Mouse (Mus musculus): ENCODE measurements around the gene Ninj2. TPM values are rescaled to one million over a fixed set of nuclear protein-coding genes. Genes with fewer than 3 reads are reported as not detected.

The Ninj2 gene
- polyA plus RNA-seq, 1 experiment from 2014 or later: not detected

DNA sequence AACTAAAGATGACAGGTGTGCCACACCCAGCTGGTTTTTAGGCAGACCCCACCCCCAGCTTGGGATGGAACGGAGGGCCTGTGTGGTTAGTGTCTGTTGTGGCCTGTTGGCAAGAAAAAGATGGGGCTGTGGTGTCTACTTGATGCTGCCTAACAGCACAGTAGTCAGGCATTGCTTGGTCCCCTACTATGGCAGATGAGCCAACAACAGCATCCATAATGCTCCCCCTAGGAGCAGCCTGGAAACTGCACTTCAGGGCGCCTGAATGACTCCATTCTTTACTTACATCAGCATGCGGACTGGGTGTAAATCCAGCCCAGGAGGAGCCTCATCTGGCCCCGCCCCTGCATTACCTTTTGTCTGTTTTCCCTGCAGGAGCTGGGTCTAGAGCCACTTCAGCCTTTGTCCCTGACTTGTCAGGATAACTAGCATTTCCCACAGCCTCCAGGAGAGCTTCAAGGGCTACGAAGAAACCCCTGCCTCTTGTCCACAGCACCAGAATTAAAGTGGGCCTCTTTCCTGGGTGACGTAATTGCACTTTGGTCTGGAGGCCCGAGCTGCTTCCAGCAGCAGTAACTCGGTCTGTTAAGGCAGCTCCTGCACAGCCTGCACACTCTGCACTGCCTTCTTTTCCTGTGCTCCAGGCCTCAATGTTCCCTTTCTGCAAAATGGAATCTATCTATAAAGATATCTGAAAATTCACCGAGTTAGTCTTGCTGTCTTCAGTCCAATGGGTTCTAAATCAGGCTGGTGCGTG lies 106.7 kb downstream of the Ninj2 start:
- DNase-seq (ENCODE audit: low spot score): peak; percentile 58
- H3K9me3 ChIP-seq: no peaks in the 10 kb centered on the region
- H3K27ac ChIP-seq: peak overlapping the region; percentile 74
- peaks cover 37% of the 10 kb centered on the region for H3K4me1 ChIP-seq (replicated peaks)
- 27% methylated on average over 10 of the region's 10 CpGs for WGBS
- peaks cover 16% of the 10 kb centered on the region; the same call in 1 of the 2 replicates for H3K27me3 ChIP-seq (ENCODE audit: insufficient read depth, poor library complexity, severe bottlenecking)
- H3K4me3 ChIP-seq: no peak overlapping the region
- no peaks in the 10 kb centered on the region for H3K36me3 ChIP-seq

- Histone ChIP-seq H3K4me1 (replicated peaks) (peaks cover 40% of the 10 kb centered on the region), H3K9me3 (no peaks in the 10 kb centered on the region), H3K27ac (peak overlapping the region; percentile 66), H3K36me3 (no peaks in the 10 kb centered on the region), H3K27me3 (ENCODE audit: insufficient read depth, poor library complexity, severe bottlenecking) (peaks cover 7% of the 10 kb centered on the region; the same call in 1 of the 2 replicates), H3K4me3 (no peak overlapping the region)
- WGBS: 51% methylated on average over 6 of the region's 6 CpGs
- DNase-seq (ENCODE audit: low spot score): no peak
Measured at GRCm38 (mm10) chr6:120201956-120202355, 108.8 kb downstream of the Ninj2 start.

GRCm38 (mm10) chr6:120202406-120202805 lies 109.3 kb downstream of the Ninj2 start:
- WGBS: 62% methylated on average over 8 of the region's 8 CpGs
- no peaks in the 10 kb centered on the region for H3K9me3 ChIP-seq
- H3K27me3 ChIP-seq (ENCODE audit: insufficient read depth, poor library complexity, severe bottlenecking): peaks cover 7% of the 10 kb centered on the region; the same call in 1 of the 2 replicates
- peak overlapping the region; percentile 66 for H3K27ac ChIP-seq
- DNase-seq (ENCODE audit: low spot score): no peak
- H3K4me1 ChIP-seq (replicated peaks): peaks cover 40% of the 10 kb centered on the region
- no peaks in the 10 kb centered on the region for H3K36me3 ChIP-seq
- no peak overlapping the region for H3K4me3 ChIP-seq

DNA sequence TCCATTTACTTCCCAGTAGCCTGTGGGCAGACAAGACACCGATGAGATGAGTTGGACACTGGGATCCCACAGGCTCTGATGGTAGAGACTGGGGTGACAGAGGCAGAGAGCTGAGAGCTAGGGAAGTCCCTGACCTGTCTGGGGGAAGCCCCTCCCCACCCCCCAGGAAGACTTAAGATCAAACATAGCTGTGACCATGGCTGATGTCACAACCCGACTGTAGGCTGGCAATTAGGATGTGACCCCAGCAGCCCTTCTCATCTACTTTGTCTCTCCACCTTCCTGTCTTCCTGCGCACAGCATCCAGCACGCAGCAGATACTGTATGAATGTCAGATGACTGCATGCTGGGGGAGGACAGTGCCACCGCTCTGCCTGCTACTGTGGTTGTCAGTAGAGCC lies 113.4 kb downstream of the Ninj2 start:
- 91% methylated on average over 5 of the region's 5 CpGs for WGBS
- no peak for DNase-seq (ENCODE audit: low spot score)
- no peak overlapping the region for H3K27ac ChIP-seq
- no peaks in the 10 kb centered on the region for H3K9me3 ChIP-seq
- H3K4me3 ChIP-seq: no peak overlapping the region
- H3K4me1 ChIP-seq (replicated peaks): peaks cover 28% of the 10 kb centered on the region
- H3K27me3 ChIP-seq (ENCODE audit: insufficient read depth, poor library complexity, severe bottlenecking): peaks cover 7% of the 10 kb centered on the region; the same call in 1 of the 2 replicates
- no peaks in the 10 kb centered on the region for H3K36me3 ChIP-seq

GRCm38 (mm10) chr6:120211536-120211935 lies 118.4 kb downstream of the Ninj2 start:
- no peak overlapping the region for H3K27ac ChIP-seq
- 82% methylated on average over 6 of the region's 6 CpGs for WGBS
- DNase-seq (ENCODE audit: low spot score): no peak

GRCm38 (mm10) chr6:120216702-120217101 lies 123.6 kb downstream of the Ninj2 start:
- Histone ChIP-seq H3K9me3 (no peaks in the 10 kb centered on the region), H3K27ac (no peak overlapping the region), H3K4me3 (no peak overlapping the region), H3K4me1 (replicated peaks) (no peaks in the 10 kb centered on the region; the same call in 1 of the 2 replicates), H3K36me3 (no peaks in the 10 kb centered on the region), H3K27me3 (ENCODE audit: insufficient read depth, poor library complexity, severe bottlenecking) (no peaks in the 10 kb centered on the region)
- no peak for DNase-seq (ENCODE audit: low spot score)
- WGBS: 77% methylated on average over 1 of the region's 1 CpGs

More at GRCm38 (mm10) chr6:120211536-120211935, 118.4 kb downstream of the Ninj2 start:
- no peaks in the 10 kb centered on the region; the same call in 1 of the 2 replicates for H3K4me1 ChIP-seq (replicated peaks)
- no peaks in the 10 kb centered on the region for H3K36me3 ChIP-seq
- no peaks in the 10 kb centered on the region for H3K27me3 ChIP-seq (ENCODE audit: insufficient read depth, poor library complexity, severe bottlenecking)
- H3K9me3 ChIP-seq: no peaks in the 10 kb centered on the region
- H3K4me3 ChIP-seq: no peak overlapping the region

DNA sequence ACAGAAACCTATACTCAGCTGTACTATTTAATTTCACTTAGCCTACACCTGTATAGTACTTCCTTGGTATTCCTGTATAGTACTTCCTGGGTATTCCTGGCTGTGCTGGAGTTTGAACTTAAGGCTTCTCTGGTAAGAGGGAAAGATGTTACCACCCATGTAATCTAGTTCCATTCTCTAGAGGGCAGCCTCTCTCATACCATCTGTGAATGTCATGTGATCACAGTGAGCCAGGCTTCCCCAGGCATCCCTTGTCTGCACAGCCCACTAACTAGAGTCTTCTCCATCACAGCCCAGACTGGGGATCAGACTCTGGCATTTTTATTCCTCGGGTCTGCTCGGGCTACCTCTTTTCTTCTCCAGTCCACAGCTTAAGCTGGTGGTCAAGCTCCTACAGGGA lies 126.1 kb downstream of the Ninj2 start:
- Histone ChIP-seq H3K4me1 (replicated peaks) (no peaks in the 10 kb centered on the region; the same call in 1 of the 2 replicates), H3K27me3 (ENCODE audit: insufficient read depth, poor library complexity, severe bottlenecking) (no peaks in the 10 kb centered on the region), H3K9me3 (no peaks in the 10 kb centered on the region), H3K4me3 (no peak overlapping the region), H3K27ac (no peak overlapping the region), H3K36me3 (no peaks in the 10 kb centered on the region)
- no peak for DNase-seq (ENCODE audit: low spot score)
- WGBS: 80% methylated on average over 2 of the region's 2 CpGs

- Histone ChIP-seq H3K36me3 (no peaks in the 10 kb centered on the region), H3K4me3 (no peak overlapping the region), H3K9me3 (no peaks in the 10 kb centered on the region), H3K27me3 (ENCODE audit: insufficient read depth, poor library complexity, severe bottlenecking) (no peaks in the 10 kb centered on the region), H3K27ac (no peak overlapping the region), H3K4me1 (replicated peaks) (peaks cover 10% of the 10 kb centered on the region)
- 20% methylated on average over 6 of the region's 6 CpGs for WGBS
- peak; percentile 66 for DNase-seq (ENCODE audit: low spot score)
Measured at GRCm38 (mm10) chr6:120222669-120223068, 129.5 kb downstream of the Ninj2 start.

GRCm38 (mm10) chr6:120225355-120225754 lies 132.2 kb downstream of the Ninj2 start:
- no peak for DNase-seq (ENCODE audit: low spot score)
- Histone ChIP-seq H3K36me3 (no peaks in the 10 kb centered on the region), H3K9me3 (no peaks in the 10 kb centered on the region), H3K27me3 (ENCODE audit: insufficient read depth, poor library complexity, severe bottlenecking) (no peaks in the 10 kb centered on the region), H3K4me3 (no peak overlapping the region), H3K27ac (peak overlapping the region; percentile 5; the same call in 1 of the 2 replicates), H3K4me1 (replicated peaks) (peaks cover 12% of the 10 kb centered on the region)
- WGBS: 68% methylated on average over 6 of the region's 6 CpGs

- 90% methylated on average over 7 of the region's 7 CpGs for WGBS
- no peak for DNase-seq (ENCODE audit: low spot score)
- Histone ChIP-seq H3K27ac (no peak overlapping the region), H3K4me1 (replicated peaks) (peaks cover 16% of the 10 kb centered on the region), H3K36me3 (no peaks in the 10 kb centered on the region), H3K9me3 (no peaks in the 10 kb centered on the region), H3K4me3 (no peak overlapping the region), H3K27me3 (ENCODE audit: insufficient read depth, poor library complexity, severe bottlenecking) (no peaks in the 10 kb centered on the region)
Measured at GRCm38 (mm10) chr6:120227068-120227467, 133.9 kb downstream of the Ninj2 start.

DNA sequence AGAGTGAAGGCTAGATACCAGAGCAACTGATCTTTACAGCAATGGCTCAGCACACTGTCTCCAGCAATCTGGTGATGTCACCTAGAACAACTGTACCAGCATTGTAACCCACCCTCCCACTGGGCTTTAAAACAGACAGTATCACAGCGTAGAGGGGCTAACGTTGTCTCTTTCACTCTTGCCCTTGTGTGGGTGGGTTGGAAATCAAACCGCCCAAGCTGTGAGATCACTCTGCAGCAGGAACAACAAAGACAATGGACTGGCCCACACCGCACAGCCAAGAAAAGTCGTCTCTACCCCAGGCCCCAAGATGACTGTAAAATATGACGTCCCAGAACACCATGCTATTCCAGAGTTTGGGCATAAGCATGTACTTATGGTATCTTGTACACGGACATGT lies 136.7 kb downstream of the Ninj2 start:
- Histone ChIP-seq H3K4me3 (no peak overlapping the region), H3K36me3 (no peaks in the 10 kb centered on the region), H3K27me3 (ENCODE audit: insufficient read depth, poor library complexity, severe bottlenecking) (no peaks in the 10 kb centered on the region), H3K9me3 (no peaks in the 10 kb centered on the region), H3K27ac (no peak overlapping the region), H3K4me1 (replicated peaks) (peaks cover 23% of the 10 kb centered on the region)
- 80% methylated on average over 7 of the region's 7 CpGs for WGBS
- DNase-seq (ENCODE audit: low spot score): no peak

DNA sequence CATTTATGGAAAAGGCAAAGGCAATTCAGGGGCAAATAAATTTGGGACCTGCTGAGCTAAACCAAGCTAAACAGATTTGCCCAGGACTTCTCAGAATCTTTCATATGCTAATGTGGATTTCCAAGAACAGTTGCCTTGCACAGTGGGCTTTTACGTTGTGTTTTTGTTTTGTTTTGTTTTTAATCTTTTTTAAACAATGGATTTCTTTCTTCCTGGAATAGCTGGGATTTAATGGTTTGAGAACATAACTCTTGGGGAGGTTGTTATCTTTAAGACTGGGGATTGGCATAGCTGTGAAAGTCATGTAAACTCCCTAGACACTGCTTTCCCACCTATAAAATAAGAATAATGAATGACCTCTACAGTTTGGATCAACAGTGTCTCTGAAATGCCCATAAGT lies 137.3 kb downstream of the Ninj2 start:
- DNase-seq (ENCODE audit: low spot score): no peak
- 40% methylated on average over 1 of the region's 1 CpGs for WGBS
- H3K4me1 ChIP-seq (replicated peaks): peaks cover 24% of the 10 kb centered on the region
- H3K27me3 ChIP-seq (ENCODE audit: insufficient read depth, poor library complexity, severe bottlenecking): no peaks in the 10 kb centered on the region
- H3K27ac ChIP-seq: no peak overlapping the region
- H3K4me3 ChIP-seq: no peak overlapping the region
- H3K9me3 ChIP-seq: no peaks in the 10 kb centered on the region
- no peaks in the 10 kb centered on the region for H3K36me3 ChIP-seq

- H3K36me3 ChIP-seq: no peaks in the 10 kb centered on the region
- WGBS: 95% methylated on average over 6 of the region's 6 CpGs
Measured at GRCm38 (mm10) chr6:120232885-120233284, 139.7 kb downstream of the Ninj2 start.

More at GRCm38 (mm10) chr6:120232885-120233284, 139.7 kb downstream of the Ninj2 start:
- no peak for DNase-seq (ENCODE audit: low spot score)
- no peak overlapping the region for H3K27ac ChIP-seq
- no peaks in the 10 kb centered on the region for H3K9me3 ChIP-seq
- no peak overlapping the region for H3K4me3 ChIP-seq
- H3K4me1 ChIP-seq (replicated peaks): peaks cover 25% of the 10 kb centered on the region
- no peaks in the 10 kb centered on the region for H3K27me3 ChIP-seq (ENCODE audit: insufficient read depth, poor library complexity, severe bottlenecking)

Data from hindbrain, embryonic 10.5 days (tissue).